Mouse (Mus musculus): Measurements from ENCODE around the gene Rwdd2a. TPM values are rescaled to one million over a fixed set of nuclear protein-coding genes. Genes with fewer than 3 reads are reported as not detected.

Gene Rwdd2a
- not detected in 2 replicates for polyA plus RNA-seq (2012)

DNA sequence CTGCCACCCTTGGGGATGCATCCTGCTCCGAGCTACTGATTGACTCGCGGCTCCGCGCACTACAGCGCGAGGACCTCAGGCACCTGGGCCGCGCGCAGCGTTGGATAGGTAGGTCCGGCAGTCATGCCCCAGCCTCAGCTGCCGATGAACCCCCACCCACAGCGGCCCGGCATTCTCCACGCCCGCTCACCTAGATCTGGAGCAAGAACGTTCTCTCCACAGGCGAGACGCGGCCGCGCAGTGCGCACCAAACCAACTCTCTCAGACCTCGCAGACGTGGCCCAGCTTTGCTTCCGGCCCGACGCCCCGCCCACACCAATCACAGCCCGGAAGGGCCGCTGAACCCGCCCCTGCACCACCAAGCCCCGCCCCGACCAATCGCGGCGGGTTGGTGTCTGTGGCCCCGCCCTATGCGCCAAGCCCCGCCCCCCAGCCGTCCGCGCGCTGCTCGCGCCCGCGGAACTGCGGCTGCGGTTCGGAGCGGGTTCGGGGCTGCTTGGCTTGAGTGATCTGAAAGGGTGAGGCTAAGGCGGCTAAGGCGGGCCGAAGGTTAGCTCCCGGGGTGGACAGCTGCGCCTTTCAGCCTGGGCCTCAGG lies at the start of gene Rwdd2a, which contains the start of gene Pgm3:
Rwdd2a (plus strand) TSS at position 452 of the 596 bp plus-strand sequence.
Pgm3 (minus strand) TSS at position 303 of the 596 bp plus-strand sequence.
- Histone ChIP-seq H3K4me1 (ENCODE audit: control insufficient read depth) (peaks cover 22% of the 10 kb centered on the region), H3K4me3 (replicated peaks) (peak within 1 kb of the TSS; percentile 87), H3K36me3 (ENCODE audit: control insufficient read depth) (peaks cover 8% of the 10 kb centered on the region), H3K27me3 (ENCODE audit: control insufficient read depth) (no peaks in the 10 kb centered on the region), H3K9me3 (ENCODE audit: control insufficient read depth, low read length) (no peaks in the 10 kb centered on the region)
- TF ChIP-seq TAL1 (IDR thresholded peaks at IDR 0.05; ENCODE audit: low read length) (no peak), GATA1 (IDR thresholded peaks at IDR 0.05; ENCODE audit: low read length) (no peak)

DNA sequence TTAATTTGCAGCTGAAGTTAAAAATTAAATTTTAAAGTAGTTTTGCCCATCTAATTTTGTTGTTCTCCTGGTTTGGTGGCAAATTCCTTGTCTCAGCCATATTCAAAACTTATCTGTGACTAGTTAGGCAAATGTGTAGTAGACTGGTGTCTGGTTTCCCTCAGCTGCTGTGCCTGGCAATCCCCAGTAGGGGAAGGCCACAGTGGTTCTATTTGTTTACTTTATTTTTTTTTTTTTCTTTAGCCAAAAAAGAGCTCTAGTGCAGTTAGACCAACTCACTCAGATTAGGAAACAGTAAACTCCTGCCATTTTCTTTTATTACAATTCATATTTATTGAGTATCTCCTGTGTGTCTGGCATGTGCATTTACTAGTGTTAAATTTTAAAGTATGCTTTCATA lies 49.5 kb upstream of the Rwdd2a start:
- TF ChIP-seq TAL1 (IDR thresholded peaks at IDR 0.05; ENCODE audit: low read length): no peak
- TF ChIP-seq GATA1 (IDR thresholded peaks at IDR 0.05; ENCODE audit: low read length): no peak
- Histone ChIP-seq H3K27me3 (ENCODE audit: control insufficient read depth) (no peaks in the 10 kb centered on the region), H3K9me3 (ENCODE audit: control insufficient read depth, low read length) (no peaks in the 10 kb centered on the region), H3K4me3 (replicated peaks) (no peak overlapping the region), H3K4me1 (ENCODE audit: control insufficient read depth) (no peaks in the 10 kb centered on the region), H3K36me3 (ENCODE audit: control insufficient read depth) (peaks cover 49% of the 10 kb centered on the region)

DNA sequence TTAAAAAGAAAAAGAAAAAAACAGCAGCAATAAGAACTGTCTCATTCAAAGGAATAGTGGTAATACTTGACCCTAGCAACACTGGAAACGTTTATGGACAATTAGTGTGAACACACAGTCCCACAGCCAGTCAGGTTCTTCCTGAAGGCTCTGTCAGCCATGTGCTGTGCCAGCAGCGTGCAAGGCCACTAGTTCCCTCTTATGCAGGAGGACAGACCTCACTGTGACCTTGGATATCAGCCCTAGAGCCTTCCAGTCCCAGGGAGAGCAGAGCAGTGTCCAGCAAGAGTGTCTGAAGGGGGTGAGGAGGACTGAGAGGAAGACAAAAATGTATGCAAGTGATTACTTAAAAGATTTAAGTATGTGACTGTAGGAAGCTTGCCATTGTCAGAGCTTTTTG lies 46.2 kb upstream of the Rwdd2a start:
- Histone ChIP-seq H3K4me1 (ENCODE audit: control insufficient read depth) (peaks cover 2% of the 10 kb centered on the region; the same call in 1 of the 2 replicates), H3K9me3 (ENCODE audit: control insufficient read depth, low read length) (no peaks in the 10 kb centered on the region), H3K4me3 (replicated peaks) (no peak overlapping the region), H3K36me3 (ENCODE audit: control insufficient read depth) (peaks cover 35% of the 10 kb centered on the region), H3K27me3 (ENCODE audit: control insufficient read depth) (no peaks in the 10 kb centered on the region)
- no peak for TF ChIP-seq TAL1 (IDR thresholded peaks at IDR 0.05; ENCODE audit: low read length)
- no peak for TF ChIP-seq GATA1 (IDR thresholded peaks at IDR 0.05; ENCODE audit: low read length)

DNA sequence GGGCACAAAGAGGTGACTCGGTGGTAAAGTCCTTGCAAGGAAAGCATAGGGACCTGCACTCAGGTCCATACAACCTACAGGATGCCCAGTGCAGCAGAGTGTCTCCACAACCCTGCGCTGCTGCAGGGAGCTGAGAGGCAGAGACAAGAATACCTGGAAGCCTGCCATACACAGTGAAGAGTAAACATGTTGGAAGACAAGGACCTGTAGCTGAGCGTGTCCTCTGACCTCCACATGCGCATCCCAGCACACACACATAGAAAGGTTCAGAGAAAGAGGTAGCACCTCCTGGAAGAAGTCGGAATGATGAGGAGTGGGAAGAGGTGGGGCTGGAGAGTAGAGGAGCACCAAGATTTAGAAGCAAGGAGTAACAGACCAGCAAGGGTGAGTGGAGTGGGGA lies 37.7 kb upstream of the Rwdd2a start:
- no peak for TF ChIP-seq TAL1 (IDR thresholded peaks at IDR 0.05; ENCODE audit: low read length)
- no peak for TF ChIP-seq GATA1 (IDR thresholded peaks at IDR 0.05; ENCODE audit: low read length)
- H3K9me3 ChIP-seq (ENCODE audit: control insufficient read depth, low read length): no peaks in the 10 kb centered on the region

DNA sequence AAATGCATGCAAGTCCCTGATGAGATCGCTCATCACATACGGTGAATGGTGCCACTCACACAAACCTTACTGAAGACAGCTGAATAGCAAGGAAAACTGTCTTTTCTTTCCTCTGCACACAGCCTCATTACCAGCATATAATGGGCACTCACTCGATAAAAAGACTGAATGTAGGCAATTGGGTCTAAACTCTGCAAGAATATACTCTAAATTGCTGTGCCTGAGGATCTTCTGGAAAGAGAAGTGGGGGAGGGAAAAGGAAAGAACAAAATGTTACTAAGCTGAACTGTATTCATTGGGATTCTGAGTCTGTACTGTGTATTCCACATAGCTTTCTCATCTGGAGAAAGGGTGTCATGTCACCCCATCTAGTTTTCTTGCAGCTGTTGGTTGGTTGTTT lies 28.3 kb upstream of the Rwdd2a start:
- no peaks in the 10 kb centered on the region for H3K4me1 ChIP-seq (ENCODE audit: control insufficient read depth)
- H3K4me3 ChIP-seq (replicated peaks): no peak overlapping the region
- no peaks in the 10 kb centered on the region for H3K9me3 ChIP-seq (ENCODE audit: control insufficient read depth, low read length)
- peaks cover 37% of the 10 kb centered on the region for H3K36me3 ChIP-seq (ENCODE audit: control insufficient read depth)
- no peak for TF ChIP-seq TAL1 (IDR thresholded peaks at IDR 0.05; ENCODE audit: low read length)
- TF ChIP-seq GATA1 (IDR thresholded peaks at IDR 0.05; ENCODE audit: low read length): no peak
- no peaks in the 10 kb centered on the region for H3K27me3 ChIP-seq (ENCODE audit: control insufficient read depth)

More for the DNA sequence above, 37.7 kb upstream of the Rwdd2a start:
- no peak overlapping the region for H3K4me3 ChIP-seq (replicated peaks)
- H3K36me3 ChIP-seq (ENCODE audit: control insufficient read depth): peaks cover 23% of the 10 kb centered on the region
- H3K4me1 ChIP-seq (ENCODE audit: control insufficient read depth): no peaks in the 10 kb centered on the region
- H3K27me3 ChIP-seq (ENCODE audit: control insufficient read depth): no peaks in the 10 kb centered on the region

DNA sequence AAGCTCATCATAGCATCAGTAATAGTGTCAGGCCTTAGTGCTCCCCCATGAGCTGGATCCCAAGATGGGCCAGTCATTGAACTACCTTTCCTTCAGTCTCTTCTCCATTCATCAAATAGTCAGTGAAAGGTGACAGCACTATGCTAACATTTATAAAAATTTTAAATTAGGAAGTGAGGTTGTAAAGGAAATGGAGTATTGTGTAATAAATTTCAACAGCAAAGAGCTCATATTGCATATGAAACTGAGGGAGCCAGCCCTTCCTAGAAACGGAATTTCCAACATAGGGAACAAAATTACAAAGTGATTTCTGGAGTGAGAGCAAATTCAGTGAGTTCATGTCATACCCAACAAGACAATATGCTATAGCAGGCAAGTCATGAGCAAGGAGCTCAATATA lies 27.2 kb upstream of the Rwdd2a start:
- H3K27me3 ChIP-seq (ENCODE audit: control insufficient read depth): no peaks in the 10 kb centered on the region
- no peaks in the 10 kb centered on the region for H3K4me1 ChIP-seq (ENCODE audit: control insufficient read depth)
- no peak overlapping the region for H3K4me3 ChIP-seq (replicated peaks)
- TF ChIP-seq TAL1 (IDR thresholded peaks at IDR 0.05; ENCODE audit: low read length): no peak
- TF ChIP-seq GATA1 (IDR thresholded peaks at IDR 0.05; ENCODE audit: low read length): no peak
- H3K9me3 ChIP-seq (ENCODE audit: control insufficient read depth, low read length): no peaks in the 10 kb centered on the region
- H3K36me3 ChIP-seq (ENCODE audit: control insufficient read depth): peaks cover 46% of the 10 kb centered on the region

DNA sequence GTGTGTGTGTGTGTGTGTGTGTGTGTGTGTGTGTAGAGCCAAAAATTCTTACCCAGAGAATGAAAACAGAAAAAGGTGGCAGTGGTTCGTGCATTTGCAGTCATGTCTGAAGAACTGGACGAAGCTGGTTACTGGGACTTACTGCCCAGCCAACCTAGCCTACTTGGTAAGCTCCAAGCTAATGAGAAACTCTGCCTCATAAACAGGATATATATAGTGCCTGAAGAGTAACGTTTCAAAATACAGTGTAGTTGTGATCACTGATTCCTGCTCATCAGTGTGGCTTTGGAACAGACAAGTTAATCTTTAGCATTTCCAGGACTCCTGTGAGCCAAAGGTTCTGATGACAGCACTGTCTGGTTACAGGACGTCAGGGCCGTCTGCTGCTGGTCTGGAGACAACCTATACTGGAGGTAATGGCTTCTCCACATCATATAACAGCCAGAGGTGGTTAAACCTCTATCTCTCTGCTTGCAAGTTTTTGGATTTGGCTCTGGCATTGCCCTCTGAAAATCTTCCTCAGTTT lies 22.1 kb upstream of the Rwdd2a start:
- H3K27me3 ChIP-seq (ENCODE audit: control insufficient read depth): no peaks in the 10 kb centered on the region
- no peaks in the 10 kb centered on the region for H3K4me1 ChIP-seq (ENCODE audit: control insufficient read depth)
- no peak overlapping the region for H3K4me3 ChIP-seq (replicated peaks)
- H3K9me3 ChIP-seq (ENCODE audit: control insufficient read depth, low read length): no peaks in the 10 kb centered on the region
- no peak for TF ChIP-seq GATA1 (IDR thresholded peaks at IDR 0.05; ENCODE audit: low read length)
- TF ChIP-seq TAL1 (IDR thresholded peaks at IDR 0.05; ENCODE audit: low read length): no peak
- H3K36me3 ChIP-seq (ENCODE audit: control insufficient read depth): peaks cover 53% of the 10 kb centered on the region

DNA sequence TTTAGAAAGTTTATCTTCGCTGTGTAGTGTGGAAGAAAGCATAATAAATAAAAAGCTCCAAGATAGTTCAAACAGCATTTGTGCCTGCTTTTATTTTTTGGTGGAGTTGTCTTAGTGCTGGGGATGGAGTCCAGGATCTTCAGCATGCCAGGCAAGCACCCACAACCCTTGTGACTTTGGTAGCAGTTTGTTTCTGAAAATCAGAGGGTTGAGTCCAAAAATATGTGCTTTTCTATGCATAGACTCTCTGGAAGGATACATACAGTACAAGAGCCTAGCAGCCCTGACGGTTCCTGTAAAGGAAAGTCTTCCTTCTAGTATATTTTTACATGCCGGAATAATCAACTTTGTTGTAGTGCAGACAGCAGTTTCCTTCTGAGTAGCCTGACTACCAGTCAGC lies 21.1 kb upstream of the Rwdd2a start:
- Histone ChIP-seq H3K36me3 (ENCODE audit: control insufficient read depth) (peaks cover 55% of the 10 kb centered on the region), H3K9me3 (ENCODE audit: control insufficient read depth, low read length) (no peaks in the 10 kb centered on the region), H3K4me3 (replicated peaks) (no peak overlapping the region), H3K27me3 (ENCODE audit: control insufficient read depth) (no peaks in the 10 kb centered on the region), H3K4me1 (ENCODE audit: control insufficient read depth) (no peaks in the 10 kb centered on the region)
- TF ChIP-seq TAL1 (IDR thresholded peaks at IDR 0.05; ENCODE audit: low read length) (no peak), GATA1 (IDR thresholded peaks at IDR 0.05; ENCODE audit: low read length) (no peak)

DNA sequence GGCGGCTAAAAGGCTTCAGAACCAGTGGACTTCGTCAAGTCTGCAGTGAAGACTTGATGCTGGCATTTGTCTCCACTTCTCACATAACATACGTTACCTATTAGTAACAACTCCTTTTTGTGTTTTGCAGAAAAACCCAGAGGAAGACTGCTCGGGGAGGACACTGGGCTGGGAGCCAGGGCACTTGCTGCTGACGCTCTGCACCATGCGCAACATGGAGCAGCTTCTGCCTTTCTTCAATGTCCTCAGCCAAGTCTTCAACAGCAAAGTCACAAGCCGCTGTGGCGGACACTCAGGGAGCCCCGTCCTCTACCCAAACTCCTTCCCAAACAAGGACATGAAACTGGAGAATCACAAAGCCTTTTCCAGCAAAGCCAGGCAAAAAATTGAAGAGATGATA lies 17.9 kb upstream of the Rwdd2a start:
- Histone ChIP-seq H3K27me3 (ENCODE audit: control insufficient read depth) (no peaks in the 10 kb centered on the region), H3K36me3 (ENCODE audit: control insufficient read depth) (peaks cover 53% of the 10 kb centered on the region), H3K4me1 (ENCODE audit: control insufficient read depth) (no peaks in the 10 kb centered on the region), H3K4me3 (replicated peaks) (no peak overlapping the region), H3K9me3 (ENCODE audit: control insufficient read depth, low read length) (no peaks in the 10 kb centered on the region)
- TF ChIP-seq GATA1 (IDR thresholded peaks at IDR 0.05; ENCODE audit: low read length): no peak
- no peak for TF ChIP-seq TAL1 (IDR thresholded peaks at IDR 0.05; ENCODE audit: low read length)

All from erythroblast, embryonic 14.5 days (primary cell).